Mouse (Mus musculus): Measurements from ENCODE around the gene Mindy4b-ps.

GRCm38 (mm10) chr3:58789033-58789432 lies 33.1 kb downstream of the Mindy4b-ps start:
- TF ChIP-seq CTCF (IDR thresholded peaks at IDR 0.05; ENCODE audit: borderline replicate concordance, extremely low read depth, insufficient read depth, insufficient read length) (no peak), POLR2A (IDR thresholded peaks at IDR 0.05; ENCODE audit: borderline replicate concordance, extremely low read depth, insufficient read depth, insufficient read length, poor library complexity, severe bottlenecking) (no peak)

Measured in brain, embryonic 14.5 days (tissue).